Mouse (Mus musculus): ENCODE results near the gene Map2k6. TPM values are rescaled to one million over a fixed set of nuclear protein-coding genes. Genes with fewer than 3 reads are reported as not detected.

Gene Map2k6
- polyA plus RNA-seq, 1 experiment from 2014 or later = 22.9 TPM

- Histone ChIP-seq H3K9ac (no peak overlapping the region), H3K36me3 (no peaks in the 10 kb centered on the region), H3K4me3 (replicated peaks) (no peak overlapping the region), H3K27me3 (no peaks in the 10 kb centered on the region), H3K9me3 (replicated peaks) (no peaks in the 10 kb centered on the region), H3K27ac (no peak overlapping the region), H3K4me2 (no peak overlapping the region), H3K4me1 (peaks cover 8% of the 10 kb centered on the region; the same call in 1 of the 2 replicates)
- WGBS = 96% methylated on average over 17 of the region's 17 CpGs
- no peak for ATAC-seq (replicated peaks; ENCODE audit: low FRiP score)
These were observed 62.8 kb downstream of the Map2k6 start for GRCm38 (mm10) chr11:110461560-110462331.

GRCm38 (mm10) chr11:110462975-110463578, 64.2 kb downstream of the Map2k6 start:
- Histone ChIP-seq H3K4me3 (replicated peaks) (no peak overlapping the region), H3K27ac (no peak overlapping the region), H3K9me3 (replicated peaks) (no peaks in the 10 kb centered on the region), H3K36me3 (no peaks in the 10 kb centered on the region), H3K4me2 (no peak overlapping the region), H3K4me1 (peaks cover 8% of the 10 kb centered on the region; the same call in 1 of the 2 replicates), H3K9ac (no peak overlapping the region), H3K27me3 (no peaks in the 10 kb centered on the region)
- peak; percentile 88 for ATAC-seq (replicated peaks; ENCODE audit: low FRiP score)
- 86% methylated on average over 8 of the region's 8 CpGs for WGBS

- Histone ChIP-seq H3K9ac (no peak overlapping the region), H3K27me3 (no peaks in the 10 kb centered on the region), H3K36me3 (no peaks in the 10 kb centered on the region), H3K9me3 (replicated peaks) (no peaks in the 10 kb centered on the region), H3K4me3 (replicated peaks) (no peak overlapping the region), H3K4me1 (peaks cover 8% of the 10 kb centered on the region; the same call in 1 of the 2 replicates), H3K4me2 (no peak overlapping the region), H3K27ac (no peak overlapping the region)
- ATAC-seq (replicated peaks; ENCODE audit: low FRiP score) = no peak
- WGBS = 83% methylated on average over 9 of the region's 9 CpGs
These were observed 64.9 kb downstream of the Map2k6 start for GRCm38 (mm10) chr11:110463801-110464200.

GRCm38 (mm10) chr11:110469054-110469453, 70.1 kb downstream of the Map2k6 start:
- Histone ChIP-seq H3K27me3 (no peaks in the 10 kb centered on the region), H3K4me2 (no peak overlapping the region), H3K9ac (no peak overlapping the region), H3K36me3 (no peaks in the 10 kb centered on the region), H3K4me3 (replicated peaks) (no peak overlapping the region), H3K9me3 (replicated peaks) (no peaks in the 10 kb centered on the region), H3K4me1 (peaks cover 2% of the 10 kb centered on the region; the same call in 1 of the 2 replicates), H3K27ac (no peak overlapping the region)
- no peak for ATAC-seq (replicated peaks; ENCODE audit: low FRiP score)
- 80% methylated on average over 2 of the region's 2 CpGs for WGBS

GRCm38 (mm10) chr11:110470561-110471273, 71.8 kb downstream of the Map2k6 start:
- H3K4me3 ChIP-seq (replicated peaks) = no peak overlapping the region
- H3K27me3 ChIP-seq = no peaks in the 10 kb centered on the region
- H3K4me2 ChIP-seq = no peak overlapping the region
- no peaks in the 10 kb centered on the region for H3K9me3 ChIP-seq (replicated peaks)
- no peaks in the 10 kb centered on the region for H3K36me3 ChIP-seq
- H3K4me1 ChIP-seq = no peaks in the 10 kb centered on the region
- H3K9ac ChIP-seq = no peak overlapping the region
- no peak overlapping the region for H3K27ac ChIP-seq
- ATAC-seq (replicated peaks; ENCODE audit: low FRiP score) = no peak
- 82% methylated on average over 8 of the region's 8 CpGs for WGBS

GRCm38 (mm10) chr11:110471362-110471761, 72.4 kb downstream of the Map2k6 start:
- no peak for ATAC-seq (replicated peaks; ENCODE audit: low FRiP score)
- H3K9ac ChIP-seq = no peak overlapping the region

GRCm38 (mm10) chr11:110472078-110472477, 73.2 kb downstream of the Map2k6 start:
- 89% methylated on average over 5 of the region's 5 CpGs for WGBS

More at GRCm38 (mm10) chr11:110471362-110471761, 72.4 kb downstream of the Map2k6 start:
- Histone ChIP-seq H3K4me1 (peaks cover under 1% of the 10 kb centered on the region; the same call in 1 of the 2 replicates), H3K27ac (no peak overlapping the region), H3K4me3 (replicated peaks) (no peak overlapping the region), H3K9me3 (replicated peaks) (no peaks in the 10 kb centered on the region), H3K27me3 (no peaks in the 10 kb centered on the region), H3K4me2 (no peak overlapping the region), H3K36me3 (no peaks in the 10 kb centered on the region)
- WGBS = 82% methylated on average over 2 of the region's 2 CpGs

GRCm38 (mm10) chr11:110473495-110473894, 74.6 kb downstream of the Map2k6 start:
- H3K36me3 ChIP-seq = no peaks in the 10 kb centered on the region
- H3K4me1 ChIP-seq = peaks cover 21% of the 10 kb centered on the region

More at GRCm38 (mm10) chr11:110472078-110472477, 73.2 kb downstream of the Map2k6 start:
- H3K4me2 ChIP-seq = no peak overlapping the region
- H3K27ac ChIP-seq = no peak overlapping the region
- H3K27me3 ChIP-seq = no peaks in the 10 kb centered on the region
- H3K9me3 ChIP-seq (replicated peaks) = no peaks in the 10 kb centered on the region
- H3K4me3 ChIP-seq (replicated peaks) = no peak overlapping the region
- no peak overlapping the region for H3K9ac ChIP-seq
- peaks cover 7% of the 10 kb centered on the region for H3K4me1 ChIP-seq
- no peak for ATAC-seq (replicated peaks; ENCODE audit: low FRiP score)
- no peaks in the 10 kb centered on the region for H3K36me3 ChIP-seq

GRCm38 (mm10) chr11:110476361-110477151, 77.6 kb downstream of the Map2k6 start:
- no peaks in the 10 kb centered on the region for H3K27me3 ChIP-seq
- H3K4me3 ChIP-seq (replicated peaks) = no peak overlapping the region
- H3K36me3 ChIP-seq = no peaks in the 10 kb centered on the region
- ATAC-seq (replicated peaks; ENCODE audit: low FRiP score) = no peak; the same call in 1 of the 2 replicates
- no peaks in the 10 kb centered on the region for H3K9me3 ChIP-seq (replicated peaks)
- WGBS = 54% methylated on average over 5 of the region's 5 CpGs
- peaks cover 37% of the 10 kb centered on the region for H3K4me1 ChIP-seq
- no peak overlapping the region for H3K4me2 ChIP-seq
- H3K27ac ChIP-seq = peak overlapping the region; percentile 68; the same call in 1 of the 2 replicates
- H3K9ac ChIP-seq = no peak overlapping the region

More at GRCm38 (mm10) chr11:110473495-110473894, 74.6 kb downstream of the Map2k6 start:
- Histone ChIP-seq H3K27me3 (no peaks in the 10 kb centered on the region), H3K9ac (no peak overlapping the region), H3K4me3 (replicated peaks) (no peak overlapping the region), H3K4me2 (no peak overlapping the region), H3K9me3 (replicated peaks) (no peaks in the 10 kb centered on the region), H3K27ac (no peak overlapping the region)
- no peak for ATAC-seq (replicated peaks; ENCODE audit: low FRiP score)
- 94% methylated on average over 16 of the region's 16 CpGs for whole genome bisulfite sequencing

GRCm38 (mm10) chr11:110477961-110478869, 79.3 kb downstream of the Map2k6 start:
- no peak overlapping the region for H3K27ac ChIP-seq
- H3K4me2 ChIP-seq = no peak overlapping the region
- no peak for ATAC-seq (replicated peaks; ENCODE audit: low FRiP score)
- 59% methylated on average over 18 of the region's 18 CpGs for whole genome bisulfite sequencing
- no peak overlapping the region for H3K4me3 ChIP-seq (replicated peaks)
- H3K4me1 ChIP-seq = peaks cover 40% of the 10 kb centered on the region
- no peaks in the 10 kb centered on the region for H3K36me3 ChIP-seq
- no peaks in the 10 kb centered on the region for H3K27me3 ChIP-seq
- no peak overlapping the region for H3K9ac ChIP-seq
- no peaks in the 10 kb centered on the region for H3K9me3 ChIP-seq (replicated peaks)

All from kidney, embryonic 15.5 days (tissue).